Mouse (Mus musculus): ENCODE measurements at regions not wholly inside any gene's neighbourhood (a gene's known extent, or its start where the extent isn't known, plus 50 kb on each side); places are given as distances from the start of the nearest gene placed in this dataset.

- TF ChIP-seq CTCF (IDR thresholded peaks at IDR 0.05; ENCODE audit: borderline replicate concordance, insufficient read depth, low read depth, low read length), result no peak
- TF ChIP-seq POLR2A (IDR thresholded peaks at IDR 0.05; ENCODE audit: borderline replicate concordance, insufficient read depth, low read length), result no peak
Observed at GRCm38 (mm10) chr14:79902355-79902754, 81.5 kb upstream of the Olfm4 start.
